Mouse (Mus musculus): ENCODE data around the gene Gm813. TPM values are rescaled to one million over a fixed set of nuclear protein-coding genes. Genes with fewer than 3 reads are reported as not detected.

The Gm813 gene
- total and polyA plus RNA-seq, 3 experiments, result not detected

GRCm38 (mm10) chr16:58603831-58604230, 12.9 kb downstream of the Gm813 start:
- Histone ChIP-seq H3K79me2 (replicated peaks; ENCODE audit: control insufficient read depth, extremely low read depth, insufficient read depth, poor library complexity, severe bottlenecking) (no peaks in the 10 kb centered on the region), H3K4me1 (ENCODE audit: control insufficient read depth in 1 of 2, insufficient read depth in 2 of 2) (peaks cover 0 to 8% of the 10 kb centered on the region in 2 experiments; a peak in 2 of 4 replicates), H3K27ac (ENCODE audit: insufficient read depth, low read depth) (no peak overlapping the region), H3K4me2 (ENCODE audit: insufficient read depth, low read depth, poor library complexity, severe bottlenecking) (no peak overlapping the region), H3K9me3 (replicated peaks; ENCODE audit: low read length) (no peaks in the 10 kb centered on the region), H3K27me3 (replicated peaks) (no peaks in the 10 kb centered on the region), H3K36me3 (replicated peaks in 1 of 2; ENCODE audit: control insufficient read depth in 1 of 2, insufficient read depth in 1 of 2, low read length in 1 of 2) (no peaks in the 10 kb centered on the region), H3K9ac (ENCODE audit: insufficient read depth, low read depth) (no peak overlapping the region), H3K4me3 (replicated peaks in 1 of 3; ENCODE audit: low read depth in 2 of 3, low read length in 2 of 3, poor library complexity in 1 of 3) (no peak overlapping the region)
- TF ChIP-seq EP300 (IDR thresholded peaks at IDR 0.05; ENCODE audit: low read length) (no peak), IRF4 (IDR thresholded peaks at IDR 0.05; ENCODE audit: low read depth, low read length) (no peak), ETS1 (conservative IDR thresholded peaks at IDR 0.05; ENCODE audit: low read depth, low read length) (no peak), RCOR1 (conservative IDR thresholded peaks at IDR 0.05; ENCODE audit: low read depth, low read length) (no peak), KAT2A (IDR thresholded peaks at IDR 0.05; ENCODE audit: insufficient replicate concordance, low read length) (no peak), ZKSCAN1 (IDR thresholded peaks at IDR 0.05; ENCODE audit: borderline replicate concordance, low read depth, low read length) (no peak), E2F4 (IDR thresholded peaks at IDR 0.05; ENCODE audit: insufficient replicate concordance, low read depth, low read length) (no peak)
- DNase-seq (ENCODE audit: extremely low read depth), result no peak
- in situ Hi-C loops (cut with MboI; ENCODE audit: low pct_ligation_motif_present, low pct_unique_long_range_greater_than_20kb, low sequenced_read_pairs), result no loop called here
- dilution Hi-C loops (cut with MboI; ENCODE audit: extremely low pct_ligation_motif_present, extremely low pct_unique_long_range_greater_than_20kb, low sequenced_read_pairs), result no loop called here

DNA sequence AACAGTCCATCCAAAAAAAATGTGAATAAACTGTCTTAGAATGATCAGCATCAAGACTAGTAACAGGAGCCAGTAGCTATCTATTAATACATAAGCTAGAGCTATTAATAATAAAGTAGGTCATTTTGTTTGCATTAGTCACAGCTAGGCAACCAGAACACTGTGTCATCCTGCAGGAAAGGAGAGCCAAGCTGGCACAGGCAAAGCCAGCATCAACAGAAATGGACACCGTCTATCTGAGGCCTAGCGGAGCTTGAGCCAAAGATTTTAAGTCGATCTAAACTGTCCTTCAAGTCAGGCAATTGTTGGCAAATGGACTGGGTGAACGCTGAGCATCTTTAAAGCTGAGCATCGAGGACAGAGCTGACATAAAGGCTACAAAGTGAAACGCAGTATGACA, 15.9 kb downstream of the Gm813 start:
- Histone ChIP-seq H3K36me3 (replicated peaks in 1 of 2; ENCODE audit: control insufficient read depth in 1 of 2, insufficient read depth in 1 of 2, low read length in 1 of 2) (no peaks in the 10 kb centered on the region), H3K79me2 (replicated peaks; ENCODE audit: control insufficient read depth, extremely low read depth, insufficient read depth, poor library complexity, severe bottlenecking) (no peaks in the 10 kb centered on the region), H3K9me3 (replicated peaks; ENCODE audit: low read length) (no peaks in the 10 kb centered on the region), H3K4me2 (ENCODE audit: insufficient read depth, low read depth, poor library complexity, severe bottlenecking) (no peak overlapping the region), H3K27ac (ENCODE audit: insufficient read depth, low read depth) (no peak overlapping the region), H3K4me1 (ENCODE audit: control insufficient read depth in 1 of 2, insufficient read depth in 2 of 2) (0 out of 4 replicates have a peak, but pooled peaks cover 0 to 3% of the 10 kb centered on the region in 2 experiments), H3K27me3 (replicated peaks) (no peaks in the 10 kb centered on the region), H3K9ac (ENCODE audit: insufficient read depth, low read depth) (no peak overlapping the region), H3K4me3 (replicated peaks in 1 of 3; ENCODE audit: low read depth in 2 of 3, low read length in 2 of 3, poor library complexity in 1 of 3) (no peak overlapping the region)
- no peak for TF ChIP-seq ZKSCAN1 (IDR thresholded peaks at IDR 0.05; ENCODE audit: borderline replicate concordance, low read depth, low read length)
- TF ChIP-seq MAZ (IDR thresholded peaks at IDR 0.05; ENCODE audit: low read depth, low read length), result no peak
- TF ChIP-seq CHD2 (IDR thresholded peaks at IDR 0.05; ENCODE audit: low read length), result no peak
- TF ChIP-seq ZC3H11A (IDR thresholded peaks at IDR 0.05; ENCODE audit: low read depth, low read length), result no peak
- no peak for TF ChIP-seq ZMIZ1 (IDR thresholded peaks at IDR 0.05; ENCODE audit: low read depth, low read length)
- no peak for TF ChIP-seq CHD1 (IDR thresholded peaks at IDR 0.05; ENCODE audit: low read depth, low read length)
- no peak for TF ChIP-seq JUN (IDR thresholded peaks at IDR 0.05; ENCODE audit: insufficient read depth, low read depth, low read length)
- TF ChIP-seq POLR2AphosphoS2 (IDR thresholded peaks at IDR 0.05; ENCODE audit: low read depth, low read length), result no peak
- no peak for TF ChIP-seq E2F4 (IDR thresholded peaks at IDR 0.05; ENCODE audit: insufficient replicate concordance, low read depth, low read length)
- TF ChIP-seq IRF4 (IDR thresholded peaks at IDR 0.05; ENCODE audit: low read depth, low read length), result no peak
- TF ChIP-seq MYC (IDR thresholded peaks at IDR 0.05; ENCODE audit: low read depth, low read length), result no peak
- no peak for TF ChIP-seq RAD21 (IDR thresholded peaks at IDR 0.05; ENCODE audit: low read depth, low read length)
- TF ChIP-seq JUND (conservative IDR thresholded peaks at IDR 0.05; ENCODE audit: low read depth, low read length), result no peak
- TF ChIP-seq USF1 (IDR thresholded peaks at IDR 0.05; ENCODE audit: low read depth, low read length), result no peak
- TF ChIP-seq MAFK (IDR thresholded peaks at IDR 0.05; ENCODE audit: insufficient replicate concordance, low read length), result no peak
- no peak for TF ChIP-seq USF2 (conservative IDR thresholded peaks at IDR 0.05; ENCODE audit: low read depth, low read length)
- no peak for TF ChIP-seq NELFE (IDR thresholded peaks at IDR 0.05; ENCODE audit: low read depth, low read length)
- no peak for DNase-seq (ENCODE audit: extremely low read depth)
- dilution Hi-C loops (cut with MboI; ENCODE audit: extremely low pct_ligation_motif_present, extremely low pct_unique_long_range_greater_than_20kb, low sequenced_read_pairs), result no loop called here
- in situ Hi-C loops (cut with MboI; ENCODE audit: low pct_ligation_motif_present, low pct_unique_long_range_greater_than_20kb, low sequenced_read_pairs), result no loop called here

Data from CH12.LX (cell line).